Mouse (Mus musculus) lung, postnatal 14 days (tissue): ENCODE results near the gene Ess2.
"Not testable (repeated sequence)": the region's sequence is repeated elsewhere in the genome, so short reads cannot be mapped to it uniquely, and the experiment has no call there.

Experiments used
- DNase-seq: peaks from one replicate; pipeline ENCODE4 v3.0.0; 2021

Ess2 gene

DNA sequence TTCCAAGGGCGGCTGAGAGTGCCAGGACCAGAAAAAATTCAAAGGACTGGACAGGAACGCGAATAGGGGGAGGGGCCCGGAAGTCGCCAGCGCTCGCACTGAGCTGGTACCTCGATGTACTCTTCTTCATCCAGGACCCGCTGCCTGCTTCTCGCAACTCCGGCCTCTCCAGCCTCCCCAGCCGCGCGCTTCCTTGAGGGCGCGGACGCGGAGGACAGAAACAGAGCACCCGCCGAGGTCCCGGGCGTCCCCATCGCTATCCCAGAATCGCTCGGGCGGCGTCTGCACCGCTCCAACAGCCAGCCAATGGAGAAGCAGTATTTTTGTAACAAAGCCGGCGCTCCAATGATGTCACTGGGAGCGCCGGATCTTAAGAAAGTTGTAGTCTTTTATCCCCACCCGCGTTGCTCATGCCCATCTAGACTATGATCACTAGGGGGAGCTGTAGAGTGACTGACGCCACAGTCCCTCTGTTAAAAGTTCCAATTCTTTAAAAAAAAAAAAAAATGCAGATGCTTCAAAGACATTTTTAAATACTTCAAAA, at the start of gene Ess2:
TSS of gene Ess2 (minus strand) at position 297 of the 544 bp plus-strand sequence.
- DNase-seq: peak; percentile 88

GRCm38 (mm10) chr16:17956052-17956638, 45.0 kb upstream of the Ess2 start:
- not testable (repeated sequence) for DNase-seq

GRCm38 (mm10) chr16:17951618-17952017, 40.5 kb upstream of the Ess2 start:
- DNase-seq: no peak

DNA sequence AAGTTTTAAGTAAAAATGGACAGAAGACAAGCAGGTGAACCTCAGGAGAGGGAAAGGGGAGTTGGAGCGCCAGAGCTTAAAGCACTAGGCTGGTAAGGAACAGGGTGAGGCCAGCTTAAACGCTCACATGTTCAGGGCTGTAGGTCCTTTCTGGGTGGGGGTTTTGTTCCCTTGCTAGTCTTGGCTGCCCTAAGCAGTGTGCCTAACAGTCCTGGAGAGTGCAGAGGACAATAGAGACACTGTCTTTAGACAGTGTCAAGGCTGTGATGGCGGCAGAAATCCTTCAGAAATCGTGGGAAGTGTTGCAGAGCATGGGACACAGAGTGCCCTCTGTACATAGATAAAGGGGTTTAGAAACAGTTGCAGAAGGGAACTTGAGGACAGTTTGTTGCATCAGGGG, 38.9 kb upstream of the Ess2 start:
- DNase-seq: no peak

- no peak for DNase-seq
Observed at GRCm38 (mm10) chr16:17949421-17949877, 38.3 kb upstream of the Ess2 start.

DNA sequence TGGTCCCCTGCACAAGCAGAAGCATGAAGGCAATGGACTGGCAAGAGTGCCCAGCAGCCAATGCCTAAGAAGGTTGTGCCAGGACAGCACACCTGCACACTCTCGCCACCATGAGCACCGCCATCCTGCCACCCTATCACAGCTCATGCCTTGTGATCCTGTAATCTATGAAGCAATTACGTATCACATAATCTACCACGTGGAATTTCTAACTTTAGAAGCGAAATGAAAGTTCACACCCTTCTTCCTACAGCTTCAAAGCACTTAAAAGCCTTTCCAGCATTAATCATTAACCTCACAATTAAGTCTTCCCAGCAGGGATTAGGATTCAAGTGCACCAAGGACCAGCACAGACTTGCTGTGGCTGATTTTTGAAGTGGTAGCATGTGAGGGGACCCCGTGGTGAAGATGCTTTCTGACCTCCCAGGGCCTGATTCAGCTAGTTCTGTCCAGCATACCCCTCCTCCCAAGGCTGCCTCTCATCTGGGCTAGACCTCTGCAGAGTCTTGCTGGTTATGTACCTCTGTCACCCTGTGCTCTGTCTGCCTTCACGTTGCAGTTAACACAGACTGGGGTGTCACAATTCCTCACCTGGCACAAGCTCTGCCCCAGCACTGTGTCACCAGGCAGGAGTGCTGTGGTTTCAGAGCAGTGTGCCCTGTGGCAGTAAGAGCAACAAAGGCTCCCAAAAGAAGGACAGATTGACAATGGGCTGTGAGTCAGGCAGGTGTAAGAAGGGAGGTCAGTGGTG, 34.1 kb upstream of the Ess2 start:
- no peak for DNase-seq

- DNase-seq: no peak
Observed at GRCm38 (mm10) chr16:17943466-17943865, 32.3 kb upstream of the Ess2 start.

DNA sequence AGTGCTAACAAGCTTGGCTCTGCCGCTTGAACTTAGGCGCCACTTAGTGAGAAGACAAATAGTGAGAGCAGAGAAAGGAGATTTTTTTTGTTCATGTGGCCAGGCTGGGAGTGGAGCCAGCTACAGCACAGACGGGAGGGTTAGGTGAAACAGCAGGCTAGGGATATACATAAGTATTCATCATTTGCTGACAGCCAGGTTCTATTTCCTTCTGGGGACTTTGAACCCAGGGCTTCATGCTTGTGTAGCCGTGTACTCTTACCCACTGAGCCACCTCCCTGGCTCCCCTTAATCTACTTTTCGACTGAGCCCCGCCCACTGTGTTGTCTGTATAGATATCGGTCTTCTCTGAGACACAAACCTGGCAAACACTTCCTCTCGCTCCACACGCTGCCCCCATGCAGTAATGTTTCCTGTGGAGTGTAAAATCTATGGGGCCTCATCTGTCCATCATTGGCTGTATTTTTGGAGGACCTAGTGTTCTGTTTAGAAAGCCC, 28.2 kb upstream of the Ess2 start:
- no peak for DNase-seq

- peak; percentile 76 for DNase-seq
Observed at GRCm38 (mm10) chr16:17938821-17939220, 27.7 kb upstream of the Ess2 start.

DNA sequence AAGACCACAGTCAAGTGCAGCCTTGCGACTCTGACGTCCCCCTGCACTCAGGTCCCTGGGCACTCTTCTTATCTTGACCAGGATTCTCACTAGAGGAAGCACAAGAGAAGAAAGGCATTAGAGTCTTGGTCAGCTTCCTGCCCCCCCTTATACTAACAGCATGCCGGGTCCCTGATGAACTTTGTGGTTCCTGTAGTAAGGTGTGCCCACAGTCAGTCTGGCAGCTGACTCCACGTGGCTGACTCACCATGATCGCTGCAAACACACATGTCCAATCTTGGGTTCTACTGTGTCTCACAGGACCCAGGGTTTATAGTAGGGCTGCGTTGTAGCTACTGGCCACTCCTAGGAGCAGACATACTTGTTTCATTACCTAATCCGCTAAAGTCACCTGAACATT, 27.0 kb upstream of the Ess2 start:
- DNase-seq: no peak

DNA sequence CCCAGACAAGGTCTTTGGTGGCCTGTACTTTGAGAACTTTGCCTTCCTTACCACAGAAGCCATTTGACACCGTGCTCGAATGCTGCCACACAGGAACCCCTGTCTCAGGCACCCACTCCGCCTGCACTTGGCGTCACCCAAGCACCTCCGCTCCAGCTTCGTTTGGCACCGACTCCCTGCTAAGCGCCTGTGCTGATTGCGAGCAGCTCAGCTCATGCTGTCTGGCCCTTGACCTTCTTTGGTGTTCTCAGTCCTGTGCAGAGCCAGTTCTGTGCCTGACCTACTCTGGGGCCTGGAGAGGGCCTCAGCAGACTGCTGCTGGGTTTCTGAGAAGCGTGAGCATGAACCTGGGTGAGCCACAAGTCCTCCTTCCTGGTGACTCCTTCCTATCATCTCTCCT, 25.6 kb upstream of the Ess2 start:
- peak; percentile 28 for DNase-seq

DNA sequence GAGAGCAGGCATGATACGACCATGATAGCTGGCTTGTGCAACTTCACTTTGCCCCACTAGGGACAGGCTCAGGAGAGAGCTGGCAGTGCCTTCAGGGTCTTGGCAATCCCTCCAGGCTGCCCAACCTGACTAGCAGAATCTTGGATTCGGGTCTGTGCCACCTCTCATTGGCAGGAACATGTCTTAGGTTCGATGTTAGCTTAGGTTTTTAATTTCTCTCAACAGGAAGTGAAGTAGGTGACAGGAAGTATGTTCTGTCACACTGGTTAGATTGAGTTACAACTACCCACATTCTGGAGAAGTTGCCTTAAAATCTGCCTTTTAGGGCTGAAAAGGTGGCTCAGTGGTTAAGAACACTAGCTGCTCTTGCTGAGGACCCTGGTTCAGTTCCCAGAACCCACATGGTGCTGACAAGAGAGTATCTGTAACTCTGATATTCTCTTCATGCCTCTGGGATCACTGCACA, 23.3 kb upstream of the Ess2 start:
- no peak for DNase-seq

DNA sequence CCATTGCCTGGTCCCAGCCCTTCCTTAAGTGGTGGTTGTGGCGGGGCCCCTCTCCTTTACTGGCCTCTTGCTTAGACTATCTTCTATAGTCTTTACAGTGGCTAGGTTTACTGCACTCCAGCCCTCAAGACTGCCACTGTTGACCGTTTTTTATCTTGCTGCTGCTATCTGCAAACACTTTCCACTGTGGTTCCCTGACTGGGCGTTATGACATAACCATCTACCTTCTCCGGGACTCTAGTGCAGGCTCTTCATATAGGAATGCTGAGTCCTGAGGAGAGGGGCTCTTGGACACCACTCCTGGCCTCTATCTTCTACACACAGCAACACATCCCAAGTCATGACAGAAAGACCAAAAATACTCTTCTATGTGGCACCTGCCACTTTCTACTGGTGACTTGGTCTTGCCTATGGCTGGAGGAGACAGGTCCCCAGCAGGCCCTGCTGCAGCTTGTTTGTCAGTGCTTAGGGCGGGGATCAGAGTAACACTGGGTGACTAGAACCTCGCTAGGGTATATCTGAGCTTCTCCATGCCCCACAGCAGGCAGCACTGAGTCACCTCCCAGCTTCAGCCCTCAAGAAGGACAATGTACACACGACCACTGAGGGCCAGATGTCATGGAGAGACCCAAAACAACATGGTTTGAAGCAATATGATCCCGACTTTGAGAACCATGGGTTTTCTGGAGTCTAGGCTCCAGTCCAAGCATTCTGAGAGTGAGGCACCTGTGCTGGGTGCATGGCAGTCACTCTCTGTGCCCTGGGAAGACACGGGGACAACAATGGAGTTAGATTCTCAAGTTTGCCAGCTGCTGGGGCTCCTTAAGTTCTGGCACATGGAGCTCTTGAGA, 22.7 kb upstream of the Ess2 start:
- no peak for DNase-seq

DNA sequence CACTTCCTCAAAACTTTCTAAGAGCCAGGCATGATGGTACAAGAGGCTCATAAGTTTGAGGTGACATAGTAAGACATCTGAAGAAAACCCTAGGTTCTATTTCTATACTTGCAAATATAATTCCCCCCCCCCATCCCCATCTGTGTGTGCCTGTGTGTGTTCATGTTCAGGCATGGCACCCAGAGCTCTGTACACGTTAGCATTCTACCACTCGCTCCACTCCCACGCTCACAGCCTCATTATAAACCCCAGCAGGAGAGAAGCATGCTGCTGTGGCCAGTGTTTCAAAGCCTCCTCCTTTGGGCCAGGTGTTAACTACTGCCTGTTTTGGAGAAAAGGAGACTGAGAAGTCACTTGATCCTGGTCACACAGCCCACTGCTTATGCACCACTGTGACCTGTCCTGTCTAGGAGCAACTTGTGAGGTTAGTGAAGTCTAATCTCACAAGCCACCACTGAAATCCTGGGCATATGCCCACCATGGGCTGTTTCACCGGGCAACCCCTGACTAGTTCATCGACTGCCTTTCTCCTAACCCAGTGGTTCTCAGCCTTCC, 20.8 kb upstream of the Ess2 start:
- DNase-seq: no peak

GRCm38 (mm10) chr16:17929631-17930030, 18.5 kb upstream of the Ess2 start:
- no peak for DNase-seq

DNA sequence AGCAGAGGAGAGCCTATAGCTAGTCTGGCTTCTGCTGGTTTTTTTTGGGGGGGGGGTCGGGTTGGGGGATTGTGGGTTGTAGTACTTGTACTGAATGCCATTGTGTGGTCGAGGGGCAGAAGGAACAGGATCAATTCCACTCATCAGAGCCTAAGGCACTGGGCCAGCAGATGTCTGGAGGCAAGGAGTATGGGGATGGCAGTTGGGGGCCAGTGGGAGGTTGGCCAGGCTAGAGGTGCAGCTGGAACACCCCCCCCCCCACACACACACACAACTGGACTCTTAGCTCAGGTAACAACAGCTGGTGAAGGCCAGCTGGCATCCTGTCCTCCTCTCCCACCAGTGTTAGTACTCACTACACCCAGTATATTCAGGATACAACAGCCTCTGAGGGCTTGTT, 18.1 kb upstream of the Ess2 start:
- DNase-seq: no peak

DNA sequence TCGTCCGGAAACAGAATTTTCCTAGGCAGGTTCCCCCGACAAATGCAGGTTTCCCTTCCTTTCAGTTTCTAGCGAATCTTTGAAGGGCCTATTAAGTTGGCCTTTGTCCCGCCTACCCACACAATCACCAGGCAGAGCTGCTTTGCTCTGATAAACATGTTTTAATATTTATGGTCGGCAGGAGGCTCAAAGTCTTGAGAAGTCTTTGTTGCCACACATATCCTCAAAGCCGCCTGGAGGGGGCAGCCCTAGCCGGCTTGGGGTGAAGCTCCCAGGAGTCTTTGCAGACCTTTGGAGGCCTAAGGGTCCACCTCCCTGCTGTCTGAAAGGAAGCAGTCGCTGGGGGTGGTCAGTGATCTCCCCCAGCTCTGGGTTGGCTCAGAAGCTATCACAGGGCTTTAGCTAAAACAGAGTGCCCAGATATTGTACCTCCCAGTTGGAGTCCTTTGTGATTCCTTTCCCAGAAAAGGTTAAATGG, 17.5 kb upstream of the Ess2 start:
- peak; percentile 81 for DNase-seq

- peak; percentile 81 for DNase-seq
Observed at GRCm38 (mm10) chr16:17928087-17928580, 17.0 kb upstream of the Ess2 start, which contains the start of gene Slc25a1. Gene Slc25a1, minus strand, starts transcription at chr16:17928219.

- DNase-seq: peak; percentile 33
Observed at GRCm38 (mm10) chr16:17927351-17928082, 16.4 kb upstream of the Ess2 start.

- no peak for DNase-seq
Observed at GRCm38 (mm10) chr16:17922163-17922538, 11.0 kb upstream of the Ess2 start.

- DNase-seq: peak; percentile 97
Observed at GRCm38 (mm10) chr16:17921325-17922162, 10.4 kb upstream of the Ess2 start.
